Mouse (Mus musculus) heart, adult 9 months (tissue): ENCODE measurements at regions not wholly inside any gene's neighbourhood (a gene's known extent, or its start where the extent isn't known, plus 50 kb on each side); places are given as distances from the start of the nearest gene placed in this dataset.

Source experiments
- DNase-seq, 2 experiments: peaks; one replicate each; pipeline ENCODE4 v3.0.0; 2022; ENCODE audit warnings: low spot score in 2 of 2

- no peak for DNase-seq
Measured at GRCm38 (mm10) chr2:79086280-79086679, 168.9 kb upstream of the Itga4 start.

- peak; percentile 2 to 11 for DNase-seq
Measured at GRCm38 (mm10) chr2:79086857-79087578, 168.2 kb upstream of the Itga4 start.

- no peak for DNase-seq
Measured at GRCm38 (mm10) chr2:79087600-79088205, 167.5 kb upstream of the Itga4 start.

- no peak for DNase-seq
Measured at GRCm38 (mm10) chr2:79090273-79090672, 165.0 kb upstream of the Itga4 start.

- DNase-seq: no peak
Measured at GRCm38 (mm10) chr2:79094298-79094697, 160.9 kb upstream of the Itga4 start.

GRCm38 (mm10) chr2:79096532-79097251, 158.5 kb upstream of the Itga4 start:
- no peak for DNase-seq

- no peak for DNase-seq
Measured at GRCm38 (mm10) chr2:79099601-79100000, 155.6 kb upstream of the Itga4 start.

GRCm38 (mm10) chr2:79111673-79112072, 143.6 kb upstream of the Itga4 start:
- no peak for DNase-seq

GRCm38 (mm10) chr2:79112076-79112475, 143.2 kb upstream of the Itga4 start:
- no peak for DNase-seq

GRCm38 (mm10) chr2:79120610-79121345, 134.4 kb upstream of the Itga4 start:
- DNase-seq: no peak

- DNase-seq: no peak
Measured at GRCm38 (mm10) chr2:79122530-79122929, 132.7 kb upstream of the Itga4 start.

- no peak for DNase-seq
Measured at GRCm38 (mm10) chr2:79124272-79124976, 130.8 kb upstream of the Itga4 start.

- no peak for DNase-seq
Measured at GRCm38 (mm10) chr2:79126170-79126879, 128.9 kb upstream of the Itga4 start.

GRCm38 (mm10) chr2:79126996-79127741, 128.1 kb upstream of the Itga4 start:
- no peak for DNase-seq

GRCm38 (mm10) chr2:79127822-79128221, 127.4 kb upstream of the Itga4 start:
- DNase-seq: no peak

- DNase-seq: no peak
Measured at GRCm38 (mm10) chr2:79130660-79131059, 124.6 kb upstream of the Itga4 start.

GRCm38 (mm10) chr2:79131235-79131634, 124.0 kb upstream of the Itga4 start:
- no peak for DNase-seq

GRCm38 (mm10) chr2:79131743-79132517, 123.3 kb upstream of the Itga4 start:
- peak in 1 of 2 experiments; percentile 17 for DNase-seq

GRCm38 (mm10) chr2:79132518-79132845, 122.7 kb upstream of the Itga4 start:
- no peak for DNase-seq
